ENCODE assay signal across 9 mouse cellular contexts in genomic region chr7:143004727-143005343, GRCm38 (mm10). TPM values are rescaled to one million over a fixed set of nuclear protein-coding genes. Genes with fewer than 3 reads are reported as not detected.
DNase-seq lines count a peak whose midpoint lies in the region; ATAC-seq and TF ChIP-seq lines count a peak whose summit lies in the region.
"Had no signal": no experiment of that assay in that cellular context is flagged by ENCODE, and none has a peak within 500 bp of the region (broad histone marks: within the 10 kb centered on the region; RNA-seq: fewer than 3 reads in every experiment).

Tspan32 (plus strand) TSS chr7:143005046.

- peak within 1 kb of the TSS; percentile 86 for H3K27ac ChIP-seq in heart, embryonic 10.5 days
- peak within 1 kb of the TSS; percentile 97 for H3K27ac ChIP-seq in liver, postnatal 0 days (ENCODE audit: low read depth)
- H3K27ac ChIP-seq: embryonic facial prominence, embryonic 15.5 days had no signal

- TF ChIP-seq CTCF in liver, postnatal 0 days (IDR thresholded peaks at IDR 0.05; ENCODE audit: low read depth): no peak

- ATAC-seq in liver, postnatal 0 days: peak; percentile 49

- no peaks in the 10 kb centered on the region for H3K9me3 ChIP-seq in heart, embryonic 10.5 days
- H3K9me3 ChIP-seq in liver, postnatal 0 days (ENCODE audit: low read length): no peaks in the 10 kb centered on the region
- H3K9me3 ChIP-seq: embryonic facial prominence, embryonic 15.5 days had no signal

- peaks cover 65% of the 10 kb centered on the region for H3K4me1 ChIP-seq in heart, embryonic 10.5 days
- peaks cover 48% of the 10 kb centered on the region for H3K4me1 ChIP-seq in liver, postnatal 0 days (ENCODE audit: insufficient read depth)

- peak within 1 kb of the TSS; percentile 87 for H3K4me2 ChIP-seq in liver, postnatal 0 days (ENCODE audit: low read depth, low read length)
- H3K4me2 ChIP-seq: embryonic facial prominence, embryonic 15.5 days had no signal

- no peaks in the 10 kb centered on the region for H3K36me3 ChIP-seq in heart, embryonic 10.5 days
- no peaks in the 10 kb centered on the region for H3K36me3 ChIP-seq in liver, postnatal 0 days (replicated peaks; ENCODE audit: insufficient read depth, low read length)
- H3K36me3 ChIP-seq: embryonic facial prominence, embryonic 15.5 days had no signal

- H3K27me3 ChIP-seq in heart, embryonic 10.5 days (ENCODE audit: insufficient read depth, poor library complexity, severe bottlenecking): 0 out of 2 replicates have a peak, but pooled peaks cover 7% of the 10 kb centered on the region
- H3K27me3 ChIP-seq in liver, postnatal 0 days (ENCODE audit: insufficient read depth, low read length): no peaks in the 10 kb centered on the region
- H3K27me3 ChIP-seq: embryonic facial prominence, embryonic 15.5 days had no signal

- 54% methylated on average over 4 of the region's 4 CpGs for WGBS in heart, embryonic 10.5 days
- 20% methylated on average over 4 of the region's 4 CpGs for WGBS in liver, postnatal 0 days (ENCODE audit: insufficient replicate concordance)

- TF ChIP-seq EP300 in liver, postnatal 0 days (IDR thresholded peaks at IDR 0.05; ENCODE audit: low read depth): peak; percentile 49; the same call in 1 of the 2 replicates

- H3K4me3 ChIP-seq in heart, embryonic 10.5 days: peak within 1 kb of the TSS; percentile 47
- peak within 1 kb of the TSS; percentile 58 for H3K4me3 ChIP-seq in liver, postnatal 0 days (ENCODE audit: low read depth, low read length)
- H3K4me3 ChIP-seq: embryonic facial prominence, embryonic 15.5 days had no signal

- DNase-seq in heart, embryonic 10.5 days (ENCODE audit: low spot score): peak; percentile 87
- no peak for DNase-seq in heart, adult 11 months
- peak; percentile 72 for DNase-seq in c-Kit-positive CD71-negative TER-119-negative erythroid progenitor cells, embryonic 14.5 days (ENCODE audit: low read depth)
- peak; percentile 54 for DNase-seq in liver, postnatal 0 days
- DNase-seq in spleen, postnatal 36 days (ENCODE audit: low spot score in 2 of 2): peak; percentile 86 to 88
- no peak for DNase-seq in right cerebral cortex, postnatal 14 days
- no peak for DNase-seq in ovary, postnatal 36 days (ENCODE audit: low spot score)
- DNase-seq in kidney, postnatal 4 days: no peak

- peak within 1 kb of the TSS; percentile 81 for H3K9ac ChIP-seq in liver, postnatal 0 days (replicated peaks)
- H3K9ac ChIP-seq: embryonic facial prominence, embryonic 15.5 days had no signal

RNA-seq across cellular contexts. Expression of gene Tspan32, which starts in this region (rescaled TPM):
- polyA plus RNA-seq in heart, embryonic 10.5 days (2016; fragmentation: Nextera tagmentation; extraction: Ambion mirVana): 19.3 and 21.1 TPM in 2 replicates
- polyA plus RNA-seq in liver, postnatal 0 days (2015; fragmentation: Nextera tagmentation; extraction: Ambion mirVana): 31.0 and 37.5 TPM in 2 replicates

Comparison
In these comparisons a context has a peak if more than half of its experiments do, and no peak if none do; other contexts are left out.
1. DNase-seq: peak in heart, embryonic 10.5 days (single experiment), c-Kit-positive CD71-negative TER-119-negative erythroid progenitor cells, embryonic 14.5 days (single experiment), liver, postnatal 0 days (single experiment) and spleen, postnatal 36 days (2 of 2); none in heart, adult 11 months (single experiment), right cerebral cortex, postnatal 14 days (single experiment), ovary, postnatal 36 days (single experiment) and kidney, postnatal 4 days (0 of 2).